8 mouse cellular contexts compared by ENCODE assay signal in genomic region chr3:157924692-157925328, GRCm38 (mm10). TPM values are rescaled to one million over a fixed set of nuclear protein-coding genes. Genes with fewer than 3 reads are reported as not detected.
DNase-seq lines count a peak whose midpoint lies in the region; ATAC-seq lines count a peak whose summit lies in the region.

Gene Cth, minus strand, starts transcription at chr3:157925077.

- intact Hi-C loops in gastrocnemius, postnatal 36 days (cut with DNase I): no loop called here
- intact Hi-C loops in left cerebral cortex, postnatal 10 days (cut with DNase I): no loop called here

- peak; percentile 100 for ATAC-seq in intestine, embryonic 14.5 days (replicated peaks; ENCODE audit: low FRiP score, low TSS enrichment, low read depth)
- ATAC-seq in megakaryocyte progenitor cell, adult 5-6 weeks (replicated peaks; ENCODE audit: poor library complexity): peak; percentile 96

- H3K4me1 ChIP-seq in intestine, embryonic 14.5 days (replicated peaks; ENCODE audit: control insufficient read depth, insufficient read depth, low read length): no peaks in the 10 kb centered on the region

- peak within 1 kb of the TSS; percentile 65 for H3K4me2 ChIP-seq in intestine, embryonic 14.5 days (ENCODE audit: low read length)

- peak; percentile 94 for DNase-seq in adrenal gland, postnatal 10 days
- DNase-seq in embryo, embryonic 9.5 days (ENCODE audit: extremely low spot score): peak; percentile 89
- peak; percentile 71 to 77 for DNase-seq in gastrocnemius, postnatal 36 days
- DNase-seq in intestine, embryonic 14.5 days (ENCODE audit: low spot score): peak; percentile 88
- peak; percentile 83 to 92 for DNase-seq in left cerebral cortex, postnatal 10 days (ENCODE audit: extremely low spot score in 1 of 2, low spot score in 2 of 2)
- DNase-seq in right cerebral cortex, postnatal 25 days: peak; percentile 84
- peak; percentile 80 to 91 for DNase-seq in urinary bladder, postnatal 36 days (ENCODE audit: low spot score in 2 of 2)

- no peaks in the 10 kb centered on the region for H3K36me3 ChIP-seq in intestine, embryonic 14.5 days (ENCODE audit: control insufficient read depth, insufficient read depth, low read length)

- H3K27me3 ChIP-seq in intestine, embryonic 14.5 days (replicated peaks; ENCODE audit: control insufficient read depth, insufficient read depth, low read length): no peaks in the 10 kb centered on the region

- no peaks in the 10 kb centered on the region for H3K9me3 ChIP-seq in intestine, embryonic 14.5 days (ENCODE audit: control insufficient read depth, low read length)

- WGBS in intestine, embryonic 14.5 days: under 1% methylated on average over 30 of the region's 30 CpGs

- peak within 1 kb of the TSS; percentile 44 for H3K4me3 ChIP-seq in intestine, embryonic 14.5 days (ENCODE audit: low read depth, low read length)

- H3K9ac ChIP-seq in intestine, embryonic 14.5 days (ENCODE audit: low read length): peak within 1 kb of the TSS; percentile 43

- no peak within 1 kb of the TSS for H3K27ac ChIP-seq in intestine, embryonic 14.5 days (ENCODE audit: low read depth)

RNA-seq across cellular contexts. Expression of gene Cth, which starts in this region (rescaled TPM):
- total RNA-seq in adrenal gland, postnatal 10 days (2021): 10 to 100 TPM; 14.9 to 27.8 TPM
- 1 to 10 TPM; 2.2 to 4.3 TPM for total RNA-seq in gastrocnemius, postnatal 36 days (2021)
- 25.7 and 26.6 TPM in 2 replicates for polyA plus RNA-seq in intestine, embryonic 14.5 days (2014; fragmentation: Nextera tagmentation; extraction: Ambion mirVana)
- total RNA-seq in left cerebral cortex, postnatal 10 days (2021): 1 to 10 TPM; 9.2 to 9.6 TPM
- 0.15 and 0.34 TPM in 2 replicates for total RNA-seq in megakaryocyte progenitor cell, adult 5-6 weeks (2015)
- total RNA-seq in megakaryocyte progenitor cell, adult 5-6 weeks (2017): 1.4 TPM in 1 of 2 replicates, not detected in the other
